Mouse (Mus musculus) layer of hippocampus, postnatal 36 days (tissue): Measurements from ENCODE around the gene Spdye4b. TPM values are rescaled to one million over a fixed set of nuclear protein-coding genes. Genes with fewer than 3 reads are reported as not detected.
"Not testable (repeated sequence)": the region's sequence is repeated elsewhere in the genome, so short reads cannot be mapped to it uniquely, and the experiment has no call there.

ENCODE experiments used
- DNase-seq, 2 experiments: peaks; one replicate each; pipeline ENCODE4 v3.0.0; 2022
- total RNA-seq, 2 experiments: library from RNA; stranded (reverse); gene quantifications; 2 replicates each; pipeline ENCODE4 v1.2.3; 2021

Spdye4b gene
- not detected for total RNA-seq

DNA sequence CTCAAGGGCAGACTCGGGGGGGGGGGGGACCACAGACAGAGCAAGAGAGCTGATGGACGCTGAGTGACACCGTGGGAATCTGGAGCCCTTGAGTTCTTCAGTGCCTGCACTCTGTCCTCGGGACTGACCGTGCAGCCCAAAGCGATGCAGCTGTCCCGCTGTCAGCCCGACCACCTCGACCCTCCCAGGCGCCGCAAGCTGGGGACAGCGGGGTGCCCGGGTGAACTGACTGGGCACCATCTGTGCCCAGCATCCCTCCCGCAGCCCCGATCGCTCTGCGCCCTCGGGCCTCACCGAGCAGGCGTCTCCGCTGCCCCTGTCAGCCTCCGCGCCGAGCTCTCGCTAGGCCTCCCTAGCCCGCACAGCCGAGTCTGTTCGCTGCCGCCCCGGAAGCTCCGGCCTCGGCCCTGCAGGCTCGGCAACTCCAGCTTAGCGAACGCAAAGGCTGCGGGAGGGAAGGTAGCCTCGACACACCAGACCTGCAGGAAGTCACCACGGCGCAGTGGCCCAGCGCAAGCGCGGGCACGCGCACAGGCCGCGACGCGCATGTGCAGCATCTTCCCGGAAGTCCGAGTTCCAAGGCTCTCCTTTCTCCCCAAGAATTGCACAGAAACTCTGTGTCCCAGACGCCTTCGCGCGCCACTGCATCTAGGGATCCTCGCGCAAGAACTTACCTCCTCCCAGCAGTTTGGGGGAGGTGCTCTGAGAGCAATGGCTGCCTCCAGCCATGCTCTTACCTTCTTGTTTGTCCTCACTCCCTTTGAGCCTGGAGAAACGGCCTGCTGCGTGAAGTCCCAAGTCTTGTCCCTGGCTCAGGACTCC is at the start of gene Spdye4b, which contains the start of gene Rbak:
Gene Spdye4b, plus strand, starts transcription at position 763 of the 822 bp plus-strand sequence.
Gene Rbak, minus strand, starts transcription at position 521 of the 822 bp plus-strand sequence.
- DNase-seq, result peak; percentile 93 to 95

- DNase-seq, result no peak
These were observed 47.8 kb upstream of the Spdye4b start for GRCm38 (mm10) chr5:143132935-143133514.

DNA sequence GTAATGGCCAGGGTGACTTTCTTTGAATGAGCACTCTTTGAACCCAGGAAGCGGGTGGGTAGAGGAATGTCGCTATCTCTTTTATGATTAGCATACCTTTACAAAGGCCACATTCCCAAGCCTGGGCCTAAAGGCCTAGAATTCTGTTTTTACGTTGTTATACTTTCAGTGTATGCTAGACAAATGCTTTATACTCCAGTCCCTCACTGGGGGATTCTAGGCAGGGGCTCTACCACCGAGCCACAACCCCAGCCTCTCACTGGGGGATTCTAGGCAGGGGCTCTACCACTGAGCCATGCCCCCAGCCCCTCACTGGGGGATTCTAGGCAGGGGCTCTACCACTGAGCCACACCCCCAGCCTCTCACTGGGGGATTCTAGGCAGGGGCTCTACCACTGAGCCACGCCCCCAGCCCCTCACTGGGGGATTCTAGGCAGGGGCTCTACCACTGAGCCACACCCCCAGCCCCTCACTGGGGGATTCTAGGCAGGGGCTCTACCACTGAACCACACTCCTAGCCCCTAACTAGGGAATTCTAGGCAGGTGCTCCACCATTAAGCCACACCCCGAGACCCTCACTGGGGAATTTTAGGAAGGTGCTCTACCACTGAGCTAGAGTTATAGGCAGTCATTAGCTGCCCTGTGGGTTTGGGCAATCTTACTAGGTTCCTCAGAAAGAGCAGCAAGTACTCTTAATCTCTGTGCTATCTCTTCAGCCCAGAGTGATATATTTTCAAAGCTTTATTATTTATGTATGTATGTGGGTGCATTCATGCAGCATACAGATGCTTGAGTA is 46.4 kb upstream of the Spdye4b start:
- not testable (repeated sequence) for DNase-seq

DNA sequence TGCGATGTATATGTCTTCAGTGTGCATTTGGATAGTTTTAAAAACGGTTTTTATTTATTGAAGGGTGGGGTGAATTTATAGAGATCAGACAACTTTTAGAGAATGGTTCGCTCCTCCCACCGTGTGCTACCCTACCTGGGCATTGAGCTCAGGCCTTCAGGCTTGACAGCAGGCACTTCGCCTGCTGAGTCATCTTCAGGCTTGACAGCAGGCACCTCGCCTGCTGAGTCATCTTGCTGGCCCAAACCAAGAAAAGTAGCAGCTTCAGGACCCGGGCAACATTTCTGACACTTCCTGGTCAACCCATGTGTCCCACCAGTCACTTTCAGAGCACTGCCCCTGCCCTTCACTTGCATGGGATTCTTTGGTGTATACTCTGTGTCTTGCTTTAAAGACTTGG is 45.8 kb upstream of the Spdye4b start:
- DNase-seq, result no peak

GRCm38 (mm10) chr5:143137580-143137979 is 43.2 kb upstream of the Spdye4b start:
- DNase-seq, result no peak

DNA sequence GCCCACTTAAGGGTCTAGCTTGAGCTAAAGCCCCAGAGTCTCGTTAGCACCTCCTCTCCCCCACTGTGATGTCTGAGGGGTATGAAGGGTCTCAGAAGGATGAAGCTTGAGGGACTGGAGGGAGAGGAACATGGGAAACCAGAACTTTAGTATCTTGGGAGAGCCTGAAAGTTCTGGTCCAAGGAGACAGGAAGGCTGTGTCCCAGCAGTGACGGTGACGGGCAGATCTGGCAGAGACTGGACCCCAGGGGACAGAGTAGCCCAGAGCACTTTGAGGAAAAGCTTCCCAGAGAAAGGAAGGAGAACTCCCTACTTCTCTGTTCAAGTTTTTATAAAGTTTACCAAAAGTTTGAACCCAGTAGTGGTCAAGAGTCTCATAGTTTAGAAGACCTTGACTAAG is 33.3 kb upstream of the Spdye4b start, which contains the start of gene Olfr718-ps1:
Gene Olfr718-ps1, minus strand, starts transcription at position 101 of the 400 bp plus-strand sequence.
- DNase-seq, result no peak

DNA sequence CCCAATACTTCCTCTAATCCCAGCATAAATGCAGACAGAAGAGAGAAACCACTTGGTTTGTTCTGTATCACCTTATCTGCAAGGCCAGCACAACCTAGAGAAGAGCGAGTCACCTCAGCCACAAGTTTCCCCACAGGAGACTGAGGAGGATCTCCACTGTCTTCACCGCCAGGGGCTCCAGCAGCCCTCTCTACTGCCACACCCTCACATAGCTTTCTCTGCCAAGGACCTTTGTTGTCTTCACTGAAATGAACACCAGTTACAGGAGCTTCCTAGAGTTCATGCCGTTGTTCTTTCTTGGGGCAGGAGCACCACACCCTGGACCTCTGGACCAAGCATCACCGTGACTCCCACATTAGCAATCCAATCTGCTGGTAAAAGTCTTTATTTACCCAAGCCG is 32.2 kb upstream of the Spdye4b start:
- DNase-seq, result no peak

GRCm38 (mm10) chr5:143149536-143149935 is 31.3 kb upstream of the Spdye4b start:
- DNase-seq, result no peak

GRCm38 (mm10) chr5:143150044-143150443 is 30.8 kb upstream of the Spdye4b start:
- no peak for DNase-seq

DNA sequence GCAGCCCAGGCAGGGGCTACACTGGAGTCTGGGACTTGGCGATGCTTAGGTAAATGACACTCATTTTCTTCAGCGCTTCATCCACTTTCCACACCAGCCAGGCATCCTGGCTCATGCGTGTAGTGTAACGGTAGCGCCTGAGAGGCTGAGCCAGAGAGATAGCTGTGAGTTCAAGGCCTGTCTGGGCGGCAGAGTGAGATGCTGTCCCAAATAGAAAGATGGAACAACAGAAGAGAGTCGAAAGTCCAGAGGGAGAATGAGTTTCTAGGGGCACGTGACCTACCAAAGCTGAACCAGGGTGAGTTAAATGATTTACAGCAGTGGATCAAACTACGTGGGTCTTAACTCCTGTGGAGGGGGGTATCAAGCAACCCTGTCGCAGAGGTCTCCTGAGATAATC is 27.1 kb upstream of the Spdye4b start:
- no peak for DNase-seq

GRCm38 (mm10) chr5:143155534-143155933 is 25.3 kb upstream of the Spdye4b start:
- no peak for DNase-seq

DNA sequence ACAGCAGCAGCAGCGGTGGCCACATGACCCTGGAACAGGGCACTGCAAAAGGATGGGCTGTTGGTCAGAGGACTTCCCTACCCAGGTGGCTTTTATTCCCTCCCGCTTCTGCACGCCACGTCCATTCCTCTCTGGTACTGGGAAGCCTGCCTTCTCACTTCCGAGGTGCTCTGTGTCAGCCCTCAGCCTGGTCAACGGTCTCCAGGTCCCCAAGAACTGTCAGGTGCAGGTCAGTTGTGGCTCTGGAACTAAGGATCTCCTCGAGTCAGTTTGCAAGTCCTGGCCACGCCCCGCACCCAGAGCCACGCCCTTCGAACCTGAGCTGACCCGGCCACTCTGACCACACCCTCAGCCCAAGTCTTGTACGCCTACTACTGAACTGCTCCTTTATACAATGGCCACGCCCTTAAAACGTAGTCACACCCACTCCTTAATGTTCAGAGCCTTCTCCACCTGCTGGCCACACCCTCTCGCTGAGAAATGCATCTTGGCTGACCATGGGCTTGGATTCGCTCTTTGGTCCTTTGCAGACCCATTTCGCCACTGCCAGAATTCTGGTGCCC is 15.2 kb upstream of the Spdye4b start:
- no peak for DNase-seq

GRCm38 (mm10) chr5:143175970-143176369 is 4.8 kb upstream of the Spdye4b start:
- DNase-seq, result no peak

DNA sequence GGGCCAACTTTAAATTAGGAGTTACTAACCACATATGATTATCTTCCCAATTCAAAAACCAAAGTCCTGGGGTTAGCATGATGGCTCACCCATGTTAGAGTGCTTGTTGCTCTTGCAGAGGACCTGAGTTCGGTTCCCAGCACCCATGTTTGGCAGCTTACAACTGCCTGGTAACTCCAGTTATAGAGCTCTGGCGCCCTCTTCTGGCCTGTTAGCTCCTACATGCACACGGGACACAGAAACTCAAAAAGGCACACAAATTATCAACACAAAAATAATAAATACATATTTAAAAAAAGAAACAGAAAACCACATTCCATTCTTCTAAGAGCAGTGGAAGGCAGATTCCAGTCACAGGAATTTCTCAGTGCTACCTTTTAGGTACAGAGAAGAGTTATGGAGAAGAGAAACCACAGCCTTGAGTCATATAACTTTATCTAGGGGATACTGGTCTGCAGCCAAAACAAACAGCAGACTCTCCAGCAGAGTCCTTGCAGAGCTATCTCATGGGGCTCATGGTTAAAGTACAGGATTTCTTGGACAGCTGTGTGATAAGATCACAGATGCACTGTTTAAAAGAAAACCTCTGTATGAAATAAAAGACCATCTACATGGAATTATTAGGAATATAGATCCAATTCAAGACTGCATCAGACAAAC is 3.1 kb upstream of the Spdye4b start:
- no peak for DNase-seq

DNA sequence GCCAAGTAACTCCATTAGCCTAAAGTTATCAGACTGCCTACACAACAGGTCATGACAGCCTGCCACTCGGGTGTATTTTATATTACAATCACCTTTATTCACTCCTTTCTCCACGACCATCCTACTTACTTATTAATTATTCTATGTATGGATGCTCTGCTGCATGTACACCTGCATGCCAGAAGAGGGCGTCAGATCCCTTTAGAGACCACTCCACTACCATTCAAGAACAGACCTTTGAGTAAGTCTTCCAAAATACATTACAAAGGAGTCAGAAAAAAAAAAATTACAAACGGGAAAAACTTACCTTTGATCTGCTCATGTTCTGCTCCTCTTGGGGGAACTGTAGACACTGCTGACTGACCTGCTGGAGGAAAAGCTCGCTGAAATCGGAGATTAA is 1.6 kb upstream of the Spdye4b start:
- no peak for DNase-seq

DNA sequence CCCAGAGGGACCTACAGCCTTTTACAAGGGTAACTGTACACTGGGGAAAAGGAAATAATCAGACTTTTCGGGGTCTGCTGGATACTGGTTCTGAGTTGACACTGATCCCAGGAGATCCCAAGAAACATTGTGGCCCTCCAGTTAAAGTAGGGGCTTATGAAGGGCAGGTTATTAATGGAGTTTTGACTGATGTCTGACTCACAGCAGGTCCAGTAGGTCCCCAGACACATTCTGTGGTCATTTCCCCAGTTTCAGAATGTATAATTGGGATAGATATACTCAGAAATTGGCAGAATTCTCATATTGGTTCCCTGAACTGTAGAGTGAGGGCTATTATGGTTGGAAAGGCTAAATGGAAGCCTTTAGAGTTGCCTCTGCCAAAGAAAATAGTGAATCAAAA is 7.2 kb downstream of the Spdye4b start:
- not testable (repeated sequence) for DNase-seq

GRCm38 (mm10) chr5:143192806-143193205 is 12.0 kb downstream of the Spdye4b start:
- no peak for DNase-seq

DNA sequence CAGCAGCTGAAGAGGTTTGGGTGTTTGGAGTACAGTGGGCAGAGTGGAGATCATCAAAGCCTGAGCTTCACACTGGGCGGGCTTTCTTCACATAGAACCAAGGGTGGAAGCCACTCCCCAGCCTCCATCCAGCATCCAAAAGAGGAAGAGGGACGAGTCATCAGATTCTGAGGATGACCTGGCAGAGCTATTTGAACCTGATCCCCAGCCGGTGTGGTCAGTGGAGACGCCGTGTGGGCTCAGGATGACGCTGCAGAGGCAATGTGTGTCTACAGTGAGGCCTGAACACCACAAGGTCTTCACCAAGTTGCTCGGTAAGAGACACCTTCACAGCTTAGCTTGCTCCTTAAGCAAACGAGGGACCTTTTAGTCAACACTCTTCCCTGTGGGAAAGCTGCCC is 13.9 kb downstream of the Spdye4b start:
- not testable (repeated sequence) for DNase-seq

DNA sequence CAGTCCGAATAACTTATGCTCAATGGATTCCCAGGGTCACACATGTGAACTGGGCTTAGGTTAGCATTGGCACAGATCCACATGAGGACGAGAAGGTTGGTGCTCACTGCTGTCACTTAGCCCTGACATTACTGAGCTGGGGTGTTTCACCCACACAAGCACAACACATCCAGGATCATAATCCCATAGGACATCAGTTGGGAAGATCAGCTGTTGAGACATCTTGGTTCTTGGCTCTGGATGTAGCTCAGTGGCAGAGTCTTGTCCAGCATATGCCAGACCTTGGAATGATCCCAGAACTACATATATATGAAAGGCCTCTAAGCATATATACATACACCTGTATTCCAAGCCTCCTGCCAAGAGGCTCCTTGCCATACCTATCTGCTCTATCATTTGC is 14.3 kb downstream of the Spdye4b start:
- no peak for DNase-seq

DNA sequence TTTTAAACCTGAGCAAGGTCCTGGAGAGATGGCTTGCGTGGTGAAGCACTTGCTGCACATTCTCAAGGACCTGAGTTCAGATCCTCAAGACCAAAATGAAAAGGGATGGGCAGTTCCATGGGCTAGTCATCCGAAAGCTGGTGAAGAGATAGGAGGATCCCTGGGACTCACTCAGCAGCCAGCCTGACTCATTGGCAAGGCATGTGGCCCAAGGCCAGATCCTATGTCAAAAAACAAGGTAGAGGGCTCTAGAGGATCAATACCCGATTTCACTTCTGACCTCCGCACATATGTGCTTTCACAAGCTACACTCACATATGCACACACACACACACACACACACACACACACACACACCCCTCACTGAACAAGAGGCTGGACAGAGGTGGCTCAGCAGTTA is 15.7 kb downstream of the Spdye4b start:
- DNase-seq, result no peak

DNA sequence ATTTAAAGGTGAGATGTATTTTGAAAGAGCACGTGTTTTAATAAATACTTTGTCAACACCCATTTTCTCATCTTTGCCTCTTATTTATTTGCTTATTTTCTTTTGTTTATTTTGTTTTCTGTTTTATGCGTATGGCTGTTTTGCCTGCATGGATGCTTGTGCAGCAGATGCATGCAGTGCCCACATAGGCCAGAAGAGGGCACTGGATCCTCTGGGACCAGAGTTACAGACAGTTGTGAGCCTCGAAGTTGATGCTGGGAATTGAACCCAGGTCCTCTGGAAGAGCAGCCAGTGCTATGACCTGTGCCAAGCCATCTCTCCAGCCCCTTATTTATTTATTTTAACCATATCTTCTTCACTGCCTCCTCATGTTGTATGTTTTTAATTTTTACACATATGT is 24.2 kb downstream of the Spdye4b start:
- DNase-seq, result no peak

GRCm38 (mm10) chr5:143213832-143214231 is 33.0 kb downstream of the Spdye4b start:
- DNase-seq, result no peak
